Mouse (Mus musculus): Measurements from ENCODE around the gene Cdk15. TPM values are rescaled to one million over a fixed set of nuclear protein-coding genes. Genes with fewer than 3 reads are reported as not detected.

The Cdk15 gene
- total RNA-seq, 2 experiments from 2014 or later = not detected

GRCm38 (mm10) chr1:59269951-59270689 lies 13.4 kb downstream of the Cdk15 start:
- ATAC-seq (replicated peaks; ENCODE audit: poor library complexity) = no peak

GRCm38 (mm10) chr1:59272189-59272588 lies 15.5 kb downstream of the Cdk15 start:
- ATAC-seq (replicated peaks; ENCODE audit: poor library complexity) = no peak

- no peak for ATAC-seq (replicated peaks; ENCODE audit: poor library complexity)
Measured at GRCm38 (mm10) chr1:59285880-59286279, 29.2 kb downstream of the Cdk15 start.

DNA sequence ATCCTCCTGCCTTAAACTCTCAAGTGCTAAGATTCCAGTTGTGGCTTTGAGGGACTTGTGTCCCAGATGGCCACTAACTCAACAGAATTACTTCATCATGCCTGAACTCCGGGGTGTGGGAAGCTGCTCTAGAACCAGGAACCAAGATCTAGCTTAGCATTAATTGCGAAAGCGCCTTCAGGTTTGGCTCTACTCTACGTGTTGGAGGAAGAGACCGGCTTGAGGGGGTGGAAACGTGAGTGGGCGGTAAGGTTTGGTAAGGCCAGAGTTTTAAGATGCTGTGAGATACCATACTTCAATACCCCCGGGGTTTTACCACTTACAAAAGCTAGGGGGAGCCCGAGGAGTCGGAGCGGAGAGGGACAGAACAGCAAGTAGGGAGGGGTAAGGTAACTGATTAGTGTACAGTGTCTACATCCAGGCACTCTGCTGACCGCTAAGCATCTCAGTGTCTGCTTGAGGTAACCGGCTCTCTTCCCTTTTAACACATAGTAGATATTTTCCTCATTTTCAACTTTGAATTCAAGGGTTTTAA lies 29.7 kb downstream of the Cdk15 start:
- peak; percentile 69 for ATAC-seq (replicated peaks; ENCODE audit: poor library complexity)

- ATAC-seq (replicated peaks; ENCODE audit: poor library complexity) = no peak
Measured at GRCm38 (mm10) chr1:59287733-59288132, 31.0 kb downstream of the Cdk15 start.

GRCm38 (mm10) chr1:59291652-59292051 lies 34.9 kb downstream of the Cdk15 start:
- ATAC-seq (replicated peaks; ENCODE audit: poor library complexity) = no peak

GRCm38 (mm10) chr1:59295769-59296168 lies 39.1 kb downstream of the Cdk15 start:
- ATAC-seq (replicated peaks; ENCODE audit: poor library complexity) = no peak

DNA sequence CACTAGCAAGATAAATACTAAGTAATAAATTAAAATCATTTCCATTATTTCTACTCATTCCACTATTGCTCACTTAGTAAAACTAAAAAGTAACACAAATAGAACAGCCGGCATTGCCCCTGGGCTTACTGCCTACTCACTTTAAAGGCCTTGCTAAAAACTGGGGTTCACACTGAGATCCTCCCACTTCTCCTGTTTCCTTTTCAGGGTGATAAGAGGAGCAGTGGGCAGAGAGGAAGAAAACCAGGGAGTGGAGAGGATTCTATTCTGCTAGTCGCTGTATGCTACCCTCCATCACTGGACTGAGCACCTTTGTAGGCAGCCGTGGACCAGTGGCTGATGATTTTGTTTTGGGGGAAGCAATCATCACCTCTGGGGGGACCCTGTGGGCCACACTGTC lies 40.5 kb downstream of the Cdk15 start:
- ATAC-seq (replicated peaks; ENCODE audit: poor library complexity) = no peak

DNA sequence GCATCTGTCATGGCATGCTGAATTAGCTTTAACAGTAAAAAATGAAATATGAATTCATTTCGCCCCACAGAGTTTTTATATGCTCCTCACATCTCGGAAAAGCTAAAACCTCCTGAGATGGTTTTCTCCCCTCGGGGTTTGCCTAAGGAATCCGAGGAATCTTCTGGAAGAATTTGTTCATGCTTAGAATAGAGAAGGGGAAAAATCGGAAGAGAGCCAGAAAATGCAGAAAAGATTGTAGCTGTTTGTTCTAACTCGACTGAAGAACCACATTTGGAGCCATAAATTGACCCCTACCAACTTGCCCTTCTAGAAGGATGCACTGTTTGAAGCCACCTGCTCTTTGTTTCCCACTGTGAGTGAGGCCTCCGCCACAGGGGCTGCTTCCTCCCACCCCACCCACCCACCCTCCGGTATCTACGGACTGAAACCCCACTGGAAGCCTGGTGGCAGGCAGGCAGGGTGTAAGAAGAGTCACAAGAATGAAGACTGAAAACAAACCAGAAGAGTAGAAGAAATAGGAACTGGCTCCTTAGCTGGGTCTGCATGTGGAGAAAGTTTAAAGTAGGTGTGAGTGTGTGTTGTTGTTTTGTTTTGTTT lies 41.9 kb downstream of the Cdk15 start:
- no peak for ATAC-seq (replicated peaks; ENCODE audit: poor library complexity)

DNA sequence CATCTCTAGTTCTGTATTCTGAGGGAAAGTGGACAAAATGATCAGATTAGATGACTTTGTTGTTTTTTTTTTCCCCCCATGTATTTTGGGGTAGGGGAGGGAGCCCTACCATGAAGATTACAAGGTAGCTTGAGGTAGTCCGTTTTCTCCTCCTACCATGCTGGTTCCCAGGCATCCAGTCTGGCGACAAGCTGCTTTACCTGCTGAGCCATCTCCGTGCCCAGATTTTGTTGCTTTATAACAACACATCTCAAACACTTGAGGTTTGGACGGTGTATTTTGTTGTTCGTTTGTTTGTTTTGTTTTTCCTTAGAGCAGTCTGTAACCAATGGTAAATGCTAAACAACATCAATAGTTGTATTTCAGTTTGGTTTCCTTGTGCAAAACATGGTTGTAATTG lies 50.6 kb downstream of the Cdk15 start:
- no peak for ATAC-seq (replicated peaks; ENCODE audit: poor library complexity)

GRCm38 (mm10) chr1:59311292-59311885 lies 54.7 kb downstream of the Cdk15 start:
- no peak for ATAC-seq (replicated peaks; ENCODE audit: poor library complexity)

- ATAC-seq (replicated peaks; ENCODE audit: poor library complexity) = no peak
Measured at GRCm38 (mm10) chr1:59312187-59313153, 55.8 kb downstream of the Cdk15 start.

DNA sequence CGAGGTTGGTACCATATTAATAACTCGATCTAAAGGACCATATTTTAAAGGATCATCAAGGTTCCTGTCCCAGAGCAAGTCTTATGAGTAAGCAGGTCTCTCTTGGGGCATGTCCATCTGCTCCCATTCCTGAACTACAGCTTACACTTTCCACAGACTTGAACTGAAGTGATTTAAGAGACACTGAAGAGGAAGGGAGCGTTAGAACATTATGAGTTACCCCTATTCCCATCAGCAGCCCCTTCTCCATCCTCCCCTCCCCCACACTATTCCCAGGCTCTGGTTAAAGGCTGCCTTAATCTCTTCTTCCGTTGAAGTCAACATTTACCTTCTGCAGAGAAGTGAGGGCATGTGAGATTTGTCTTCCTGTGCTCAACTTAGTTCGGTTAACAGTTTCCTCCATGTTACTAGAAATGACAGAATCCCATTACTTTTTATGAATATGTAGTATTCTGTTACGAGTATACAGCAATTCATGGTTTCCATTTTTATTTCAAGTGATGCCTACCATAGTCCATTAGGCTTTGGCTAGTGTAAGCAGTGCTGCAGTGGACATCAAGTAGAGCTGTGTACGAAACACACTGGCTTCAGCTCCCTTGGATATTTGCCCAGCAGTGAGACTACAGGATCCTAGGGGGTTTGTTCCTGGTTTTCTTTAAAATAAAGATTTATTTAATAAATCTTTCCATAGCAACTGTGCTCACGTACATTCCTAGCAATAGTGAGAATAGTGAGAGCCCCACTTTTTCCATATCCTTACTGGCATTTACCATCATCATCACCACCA lies 56.6 kb downstream of the Cdk15 start:
- ATAC-seq (replicated peaks; ENCODE audit: poor library complexity) = no peak

GRCm38 (mm10) chr1:59315057-59315807 lies 58.5 kb downstream of the Cdk15 start:
- ATAC-seq (replicated peaks; ENCODE audit: poor library complexity) = no peak

DNA sequence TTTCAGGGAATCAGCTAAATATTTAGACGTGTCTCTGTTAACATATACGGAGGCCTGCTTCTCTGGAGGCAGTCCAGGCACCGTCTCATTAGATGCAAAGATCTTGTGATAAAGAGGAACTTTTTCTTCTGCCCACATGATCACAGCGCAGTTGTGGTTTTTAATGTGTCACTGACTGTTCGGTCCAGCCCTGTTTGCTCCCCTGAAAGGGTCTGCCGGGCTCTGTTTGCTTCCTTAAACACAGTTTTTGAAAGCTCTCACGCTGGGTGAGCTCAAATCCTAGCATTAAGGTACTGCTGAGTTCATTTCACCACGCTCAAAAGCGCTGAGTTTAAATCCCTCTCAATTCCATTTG lies 59.3 kb downstream of the Cdk15 start:
- ATAC-seq (replicated peaks; ENCODE audit: poor library complexity) = peak; percentile 75

GRCm38 (mm10) chr1:59316386-59317051 lies 59.8 kb downstream of the Cdk15 start:
- ATAC-seq (replicated peaks; ENCODE audit: poor library complexity) = peak; percentile 86

DNA sequence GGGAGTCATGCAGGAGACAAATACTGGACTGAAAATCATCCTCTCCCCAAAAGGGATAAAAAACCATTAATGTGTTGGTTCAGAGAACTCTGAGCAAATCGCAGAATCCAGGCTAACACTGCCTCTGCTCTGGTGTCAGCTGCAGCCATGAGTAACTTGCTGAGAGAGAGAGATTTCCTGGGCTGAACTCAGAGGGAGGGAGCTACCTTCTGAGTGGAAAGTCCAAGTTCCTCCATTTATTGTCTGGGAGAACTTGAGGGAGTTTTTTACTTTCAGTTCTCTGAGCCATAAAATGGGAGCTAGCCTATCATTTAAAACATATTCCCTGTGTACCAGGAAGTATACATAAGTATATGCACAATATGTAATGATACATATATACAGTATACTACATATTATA lies 60.7 kb downstream of the Cdk15 start:
- no peak for ATAC-seq (replicated peaks; ENCODE audit: poor library complexity)

DNA sequence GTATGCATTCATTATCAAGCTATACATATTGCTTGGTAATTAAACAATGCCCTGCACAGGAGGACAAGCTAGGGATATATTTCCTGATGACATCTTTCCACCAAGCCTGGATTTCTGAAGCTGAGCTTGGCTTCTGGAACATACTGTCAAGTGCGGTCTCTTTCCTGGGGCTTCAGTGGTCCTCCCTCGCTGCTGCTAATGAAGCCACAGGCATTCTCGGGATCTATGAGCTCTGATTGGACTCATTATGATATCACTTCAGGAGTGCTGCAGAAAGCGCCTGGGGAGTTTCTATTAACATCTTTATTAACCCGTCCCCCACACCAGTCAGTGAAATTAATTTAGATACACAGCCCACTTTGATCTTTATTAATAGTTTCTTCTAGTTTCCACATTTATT lies 62.2 kb downstream of the Cdk15 start:
- no peak for ATAC-seq (replicated peaks; ENCODE audit: poor library complexity)

Data from megakaryocyte progenitor cell, adult 5-6 weeks (primary cell).